Mouse (Mus musculus) midbrain, embryonic 11.5 days (tissue): ENCODE data around the gene Slc46a3. TPM values are rescaled to one million over a fixed set of nuclear protein-coding genes. Genes with fewer than 3 reads are reported as not detected.
A peak's percentile ranks its signal among the peaks of the same experiment; 100 is the strongest.
"Not testable (repeated sequence)": the region's sequence is repeated elsewhere in the genome, so short reads cannot be mapped to it uniquely, and the experiment has no call there.

ENCODE experiments used
- ATAC-seq: fragments of 200-750 bp; cut with Nextera tagmentation; 2 replicates; pipeline ENCODE4 v1.8.0; 2017; ENCODE audit warnings: moderate TSS enrichment, moderate library complexity; ENCODE audit not compliant: low FRiP score
- DNase-seq: peaks from one replicate; pipeline ENCODE4 v3.0.0; 2015; ENCODE audit warnings: low spot score; ENCODE audit errors: missing footprints
- H3K27ac ChIP-seq: fragments of 300-500 bp; sonication (generic); 2 replicates; pipeline ENCODE4 v1.5.1; 2014; ENCODE audit warnings: low read depth, low read length
- H3K27me3 ChIP-seq: fragments of 300-500 bp; sonication (generic); 2 replicates; pipeline ENCODE4 v1.6.1; 2014; ENCODE audit warnings: mild to moderate bottlenecking, low read length, moderate library complexity, mixed read lengths; ENCODE audit not compliant: control insufficient read depth, insufficient read depth
- H3K36me3 ChIP-seq: fragments of 300-500 bp; sonication (generic); 2 replicates; pipeline ENCODE4 v1.6.1; 2014; ENCODE audit warnings: mild to moderate bottlenecking, low read length, moderate library complexity, mixed read lengths; ENCODE audit not compliant: control insufficient read depth, insufficient read depth
- H3K4me1 ChIP-seq: fragments of 300-500 bp; sonication (generic); 2 replicates; pipeline ENCODE4 v1.6.1; 2014; ENCODE audit warnings: low read length; ENCODE audit not compliant: control insufficient read depth, insufficient read depth
- H3K4me2 ChIP-seq: fragments of 300-500 bp; sonication (generic); 2 replicates; pipeline ENCODE4 v1.6.1; 2014; ENCODE audit warnings: mild to moderate bottlenecking, moderate library complexity
- H3K4me3 ChIP-seq: fragments of 300-500 bp; sonication (generic); 2 replicates; pipeline ENCODE4 v1.5.1; 2014; ENCODE audit warnings: low read depth, low read length
- H3K9ac ChIP-seq: fragments of 300-500 bp; sonication (generic); 2 replicates; pipeline ENCODE4 v1.6.1; 2014; ENCODE audit warnings: low read length
- H3K9me3 ChIP-seq: fragments of 300-500 bp; sonication (generic); 2 replicates; pipeline ENCODE4 v1.6.1; 2016; ENCODE audit warnings: low read length; ENCODE audit not compliant: control insufficient read depth
- WGBS: fragments of 180-500 bp; shearing (Covaris S2); extraction: QIAGEN DNeasy Blood & Tissue Kit; methylation state at CpG from one replicate; pipeline ENCODE4 v1.1.7; 2014; 5-methylcytosine and 5-hydroxymethylcytosine counted together
- polyA plus RNA-seq: library from polyadenylated mRNA; unstranded; fragments of >200 nt; fragmentation: Nextera tagmentation; extraction: Ambion mirVana; gene quantifications from 2 replicates; pipeline ENCODE4 v1.2.1, GENCODE M21; 2014

Gene Slc46a3
- polyA plus RNA-seq, 1 experiment from 2014 or later: 4.5 TPM

GRCm38 (mm10) chr5:147898968-147899549 lies 4.4 kb upstream of the Slc46a3 start:
- Histone ChIP-seq H3K4me3 (no peak overlapping the region), H3K9me3 (no peaks in the 10 kb centered on the region), H3K9ac (no peak overlapping the region), H3K27ac (no peak overlapping the region), H3K36me3 (no peaks in the 10 kb centered on the region), H3K27me3 (peaks cover 2% of the 10 kb centered on the region; the same call in 1 of the 2 replicates), H3K4me1 (peaks cover 4% of the 10 kb centered on the region; the same call in 1 of the 2 replicates), H3K4me2 (no peak overlapping the region)
- DNase-seq (no peak), ATAC-seq (no peak)
- WGBS: 70% methylated on average over 4 of the region's 4 CpGs

GRCm38 (mm10) chr5:147898254-147898653 lies 3.6 kb upstream of the Slc46a3 start:
- Histone ChIP-seq H3K4me2 (no peak overlapping the region), H3K27me3 (peaks cover 2% of the 10 kb centered on the region; the same call in 1 of the 2 replicates), H3K4me1 (peaks cover 9% of the 10 kb centered on the region; the same call in 1 of the 2 replicates), H3K4me3 (no peak overlapping the region), H3K27ac (no peak overlapping the region), H3K36me3 (no peaks in the 10 kb centered on the region), H3K9ac (no peak overlapping the region), H3K9me3 (no peaks in the 10 kb centered on the region)
- 88% methylated on average over 2 of the region's 2 CpGs for WGBS
- DNase-seq (no peak), ATAC-seq (no peak)

- H3K4me1 ChIP-seq, H3K9ac ChIP-seq, H3K4me3 ChIP-seq, H3K9me3 ChIP-seq, H3K4me2 ChIP-seq, H3K27me3 ChIP-seq, H3K36me3 ChIP-seq, DNase-seq, ATAC-seq, H3K27ac ChIP-seq: not testable (repeated sequence)
- WGBS: 89% methylated on average over 4 of the region's 4 CpGs
Measured at GRCm38 (mm10) chr5:147896501-147896900, 1.9 kb upstream of the Slc46a3 start.

GRCm38 (mm10) chr5:147895436-147896198 lies 1.0 kb upstream of the Slc46a3 start:
- H3K9ac ChIP-seq: no peak overlapping the region
- 24% methylated on average over 16 of the region's 16 CpGs for WGBS
- H3K27ac ChIP-seq: no peak overlapping the region
- no peak overlapping the region for H3K4me3 ChIP-seq
- peaks cover 2% of the 10 kb centered on the region; the same call in 1 of the 2 replicates for H3K27me3 ChIP-seq
- H3K4me2 ChIP-seq: peak overlapping the region; percentile 73; the same call in 1 of the 2 replicates
- H3K36me3 ChIP-seq: no peaks in the 10 kb centered on the region
- ATAC-seq (no peak), DNase-seq (no peak)
- peaks cover 9% of the 10 kb centered on the region; the same call in 1 of the 2 replicates for H3K4me1 ChIP-seq
- H3K9me3 ChIP-seq: no peaks in the 10 kb centered on the region

- Histone ChIP-seq H3K36me3 (no peaks in the 10 kb centered on the region), H3K9ac (peak overlapping the region; percentile 55), H3K4me3 (peak overlapping the region; percentile 52), H3K9me3 (no peaks in the 10 kb centered on the region), H3K4me2 (peak overlapping the region; percentile 73), H3K27me3 (peaks cover 2% of the 10 kb centered on the region; the same call in 1 of the 2 replicates), H3K4me1 (peaks cover 9% of the 10 kb centered on the region; the same call in 1 of the 2 replicates), H3K27ac (no peak overlapping the region)
- ATAC-seq: peak; percentile 25; the same call in 1 of the 2 replicates
- 2% methylated on average over 25 of the region's 25 CpGs for WGBS
- DNase-seq: peak; percentile 88
Measured at GRCm38 (mm10) chr5:147893766-147894454, 705 bp downstream of the Slc46a3 start.

- Histone ChIP-seq H3K9me3 (no peaks in the 10 kb centered on the region), H3K4me2 (peak overlapping the region; percentile 73; the same call in 1 of the 2 replicates), H3K27me3 (peaks cover 2% of the 10 kb centered on the region; the same call in 1 of the 2 replicates), H3K27ac (no peak overlapping the region), H3K9ac (no peak overlapping the region), H3K36me3 (no peaks in the 10 kb centered on the region), H3K4me3 (no peak overlapping the region), H3K4me1 (peaks cover 9% of the 10 kb centered on the region; the same call in 1 of the 2 replicates)
- WGBS: 12% methylated on average over 9 of the region's 9 CpGs
- DNase-seq (no peak), ATAC-seq (no peak)
Measured at GRCm38 (mm10) chr5:147893143-147893542, 1.5 kb downstream of the Slc46a3 start.

- Histone ChIP-seq H3K9ac (no peak overlapping the region), H3K27ac (no peak overlapping the region), H3K27me3 (peaks cover 2% of the 10 kb centered on the region; the same call in 1 of the 2 replicates), H3K4me1 (peaks cover 9% of the 10 kb centered on the region; the same call in 1 of the 2 replicates), H3K36me3 (no peaks in the 10 kb centered on the region), H3K4me3 (no peak overlapping the region), H3K9me3 (no peaks in the 10 kb centered on the region), H3K4me2 (no peak overlapping the region)
- no peak for ATAC-seq
- no peak for DNase-seq
- WGBS: 29% methylated on average over 6 of the region's 6 CpGs
Measured at GRCm38 (mm10) chr5:147892735-147893134, 1.9 kb downstream of the Slc46a3 start.

- H3K4me3 ChIP-seq: no peak overlapping the region
- DNase-seq (no peak), ATAC-seq (no peak)
- H3K4me2 ChIP-seq: no peak overlapping the region
- no peaks in the 10 kb centered on the region for H3K36me3 ChIP-seq
- H3K9ac ChIP-seq: no peak overlapping the region
- H3K27ac ChIP-seq: no peak overlapping the region
- peaks cover under 1% of the 10 kb centered on the region; the same call in 1 of the 2 replicates for H3K4me1 ChIP-seq
- H3K27me3 ChIP-seq: no peaks in the 10 kb centered on the region
- no peaks in the 10 kb centered on the region for H3K9me3 ChIP-seq
- 94% methylated on average over 9 of the region's 12 CpGs for WGBS
Measured at GRCm38 (mm10) chr5:147888313-147889297, 6.0 kb downstream of the Slc46a3 start.
